Mouse (Mus musculus) activated CD4-positive, CD25-positive, alpha-beta regulatory T cell, adult 4 months (primary cell): ENCODE results near the gene Isyna1. TPM values are rescaled to one million over a fixed set of nuclear protein-coding genes. Genes with fewer than 3 reads are reported as not detected.

Experiments used
- ATAC-seq: one replicate; pipeline ENCODE4 v1.8.0; 2017
- polyA plus RNA-seq, 2 experiments: library from polyadenylated mRNA; unstranded; fragments of 100-300 nt; shearing (Covaris generic); gene quantifications; one replicate each; pipeline ENCODE4 v1.2.1; 2017

The Isyna1 gene
- polyA plus RNA-seq, 2 experiments from 2014 or later, result 19.3 to 44.6 TPM

DNA sequence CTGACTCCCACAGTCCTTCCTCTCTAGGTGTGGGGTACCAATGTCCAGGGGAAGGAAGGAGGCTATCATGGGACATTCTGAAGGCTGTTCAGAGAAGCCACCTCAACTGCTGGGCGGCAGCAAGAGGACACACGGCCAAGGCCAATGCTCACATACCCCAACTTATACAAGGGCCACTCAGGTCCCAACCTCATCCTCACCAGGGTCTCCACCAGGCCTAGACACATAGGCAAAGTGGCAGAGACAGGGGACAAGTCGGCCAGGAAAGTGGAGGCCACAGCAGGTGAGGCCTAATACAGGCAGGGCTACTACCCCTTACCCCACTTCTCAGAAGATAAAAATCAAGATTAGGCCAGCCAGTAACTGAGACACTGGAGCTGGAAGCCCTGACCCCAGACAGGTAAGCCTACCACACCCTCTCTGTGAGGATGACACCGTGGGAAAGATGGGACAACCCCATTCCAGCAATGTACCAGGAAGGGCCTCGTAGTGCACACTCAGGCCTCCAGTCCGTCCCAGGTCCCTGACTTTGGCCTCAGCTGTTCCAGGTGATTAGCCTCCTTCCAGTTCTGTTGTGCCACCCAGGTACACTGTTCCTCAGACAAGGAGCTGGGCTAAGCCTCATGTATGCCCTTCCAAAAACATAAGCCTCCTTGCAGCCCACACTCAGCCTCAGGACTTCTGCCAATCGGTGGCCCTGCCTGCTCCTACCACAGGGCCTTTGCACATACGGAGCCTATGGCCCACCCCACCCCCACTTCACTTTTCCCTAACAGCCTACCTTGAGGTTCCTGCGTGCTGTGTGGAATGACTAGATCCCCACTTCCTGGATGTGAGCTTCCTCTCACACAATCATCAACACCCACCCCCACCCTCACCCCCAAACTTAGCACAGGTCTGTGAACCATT lies 12.0 kb downstream of the Isyna1 start:
- ATAC-seq, result no peak

DNA sequence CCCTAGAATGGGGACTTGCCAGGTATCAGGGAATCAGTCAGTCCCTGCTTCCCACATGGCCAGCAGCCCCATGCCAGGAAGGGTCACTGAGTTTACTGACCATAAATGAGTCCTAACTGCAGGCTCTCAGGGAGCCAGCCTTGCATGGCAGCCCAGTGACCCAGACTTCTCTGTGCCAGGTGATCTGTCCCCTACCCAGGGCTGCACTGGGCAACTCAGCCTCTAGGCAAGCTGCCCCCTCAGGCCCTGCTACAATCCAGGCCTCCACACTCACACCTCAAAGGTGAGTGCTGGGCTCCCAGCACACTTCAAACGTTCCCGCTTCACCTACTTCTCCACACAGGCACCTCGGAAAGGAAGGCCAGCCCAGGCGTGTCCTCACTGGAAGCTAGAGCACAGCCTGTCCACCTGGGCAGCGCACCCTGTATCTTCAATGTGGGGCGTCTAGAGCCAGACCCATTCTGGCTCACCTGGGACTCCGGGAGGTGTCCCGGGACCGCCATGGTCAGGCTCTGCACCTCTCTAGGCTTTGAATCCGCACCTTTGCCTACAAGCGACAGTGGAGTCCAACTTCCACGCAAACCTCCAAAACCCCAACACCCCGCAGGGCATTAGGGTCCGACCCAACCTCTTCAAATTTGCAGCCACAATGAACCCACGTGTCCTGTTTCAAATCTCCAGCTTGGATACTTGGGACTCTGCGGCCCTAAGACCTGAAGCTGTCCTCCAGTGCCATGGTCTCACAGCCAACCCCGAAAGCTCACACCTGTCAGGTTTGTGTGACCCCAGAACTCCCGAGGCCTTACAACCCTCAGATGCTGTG lies 12.8 kb downstream of the Isyna1 start:
- ATAC-seq, result no peak

DNA sequence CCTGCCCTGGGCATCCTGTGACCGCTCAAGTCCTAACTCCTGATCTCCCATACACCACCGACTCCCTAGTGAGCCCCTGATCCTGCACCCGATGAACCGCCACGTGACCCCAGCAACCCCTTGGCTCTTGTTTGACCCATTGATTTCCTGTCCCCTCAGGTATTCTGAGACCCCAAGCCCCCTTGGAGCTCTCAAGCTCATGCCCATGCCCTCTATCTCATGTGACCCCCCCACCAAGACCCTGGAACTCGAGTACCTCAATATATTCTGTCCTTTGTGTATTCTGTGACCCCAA lies 13.4 kb downstream of the Isyna1 start:
- ATAC-seq, result no peak

DNA sequence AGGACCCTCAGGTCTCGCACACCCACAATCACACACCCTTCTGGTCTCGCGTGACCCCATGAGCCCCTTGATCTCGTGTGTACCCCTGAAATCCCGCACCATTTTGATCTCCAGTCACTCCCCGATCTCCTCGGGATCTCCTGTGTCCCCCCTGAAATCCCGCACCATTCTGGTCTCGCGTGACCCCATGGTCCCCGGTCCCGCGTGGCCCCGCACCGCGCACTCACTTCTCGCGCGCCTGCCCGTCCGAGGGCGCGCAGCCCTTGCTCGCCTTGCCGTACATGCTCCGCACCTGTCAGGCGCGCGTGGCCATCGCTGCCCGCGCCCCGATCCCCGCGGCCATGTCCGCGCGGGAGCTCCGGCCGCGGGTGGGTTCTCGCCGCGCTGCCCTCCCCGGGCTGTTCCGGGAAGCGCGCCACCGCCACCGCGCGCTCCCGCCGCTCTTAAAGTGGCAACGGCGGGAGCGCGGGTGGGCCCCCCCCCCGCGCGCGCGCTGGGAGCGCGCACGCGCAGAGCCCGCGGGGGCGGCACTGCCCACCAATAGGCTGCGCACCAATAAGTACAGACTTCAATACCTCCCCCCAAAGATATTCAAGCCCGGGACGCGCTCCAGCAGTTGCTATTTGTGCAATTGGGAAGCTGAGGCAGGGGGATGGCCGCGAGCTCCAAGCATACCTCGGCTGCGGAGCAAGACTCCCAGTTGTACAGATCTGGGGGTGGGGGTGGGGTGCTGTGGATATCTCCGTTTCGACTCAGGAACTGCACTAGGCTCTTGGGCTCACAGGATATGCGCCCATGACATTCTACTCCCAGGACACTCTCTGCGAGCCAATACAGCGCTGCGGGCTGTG lies 13.9 kb downstream of the Isyna1 start:
- no peak for ATAC-seq

DNA sequence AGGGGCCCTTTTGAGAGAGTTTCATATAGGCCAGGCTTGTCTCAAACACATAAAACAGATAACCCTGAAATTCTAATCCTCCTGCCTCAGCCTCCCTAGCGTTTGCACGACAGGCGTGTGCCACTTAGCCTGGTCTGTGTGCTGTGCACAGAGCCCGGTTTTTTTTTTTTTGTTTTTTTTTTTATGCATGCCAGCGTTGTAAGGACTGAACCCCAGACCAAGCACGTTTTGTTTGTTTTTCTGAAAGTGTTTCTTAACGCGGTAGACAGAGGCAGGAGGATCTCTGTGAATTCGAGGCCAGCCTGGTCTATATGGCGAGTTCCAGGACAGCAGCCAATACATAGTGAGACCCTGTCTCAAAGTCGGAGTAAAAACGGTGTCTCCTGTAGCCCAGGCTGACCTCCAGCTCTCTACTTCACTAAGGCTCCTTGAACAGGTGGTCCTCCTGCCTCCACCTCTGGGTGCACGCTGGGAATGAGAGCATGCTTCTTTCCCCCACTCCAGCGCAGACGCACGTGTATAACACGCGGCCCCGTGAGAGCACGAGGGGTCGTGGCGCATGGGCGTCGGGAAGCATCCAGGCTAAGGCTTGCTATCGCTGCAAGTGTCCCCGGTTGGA lies 14.7 kb downstream of the Isyna1 start, which contains the start of gene Ssbp4:
Gene Ssbp4 (minus strand): TSS at position 124 of the 619 bp plus-strand sequence.
- no peak for ATAC-seq

DNA sequence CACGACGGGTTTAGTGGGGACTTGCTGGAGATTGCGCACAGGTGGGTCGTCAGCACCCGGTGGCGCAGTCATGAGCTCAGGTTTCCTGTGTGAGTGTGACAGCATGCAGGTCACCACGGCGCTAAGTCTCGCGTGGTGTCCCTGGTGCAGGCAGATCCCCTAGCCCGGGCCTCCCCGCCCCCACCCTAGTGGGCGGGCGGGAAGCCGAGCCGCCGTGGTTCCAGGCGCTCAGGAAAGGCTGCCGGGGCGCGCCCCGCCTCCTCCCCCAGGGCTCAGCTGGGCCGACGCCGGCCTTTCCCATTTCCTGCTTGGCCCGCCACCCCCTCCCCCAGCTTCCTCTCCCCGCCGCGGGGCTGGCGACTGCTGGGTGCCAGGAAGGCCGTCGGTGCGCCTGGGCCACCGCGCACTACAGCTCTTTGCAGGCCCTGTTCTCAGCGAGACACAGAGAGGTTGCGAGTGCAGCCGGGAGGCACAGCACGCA lies 15.2 kb downstream of the Isyna1 start:
- peak; percentile 59 for ATAC-seq

DNA sequence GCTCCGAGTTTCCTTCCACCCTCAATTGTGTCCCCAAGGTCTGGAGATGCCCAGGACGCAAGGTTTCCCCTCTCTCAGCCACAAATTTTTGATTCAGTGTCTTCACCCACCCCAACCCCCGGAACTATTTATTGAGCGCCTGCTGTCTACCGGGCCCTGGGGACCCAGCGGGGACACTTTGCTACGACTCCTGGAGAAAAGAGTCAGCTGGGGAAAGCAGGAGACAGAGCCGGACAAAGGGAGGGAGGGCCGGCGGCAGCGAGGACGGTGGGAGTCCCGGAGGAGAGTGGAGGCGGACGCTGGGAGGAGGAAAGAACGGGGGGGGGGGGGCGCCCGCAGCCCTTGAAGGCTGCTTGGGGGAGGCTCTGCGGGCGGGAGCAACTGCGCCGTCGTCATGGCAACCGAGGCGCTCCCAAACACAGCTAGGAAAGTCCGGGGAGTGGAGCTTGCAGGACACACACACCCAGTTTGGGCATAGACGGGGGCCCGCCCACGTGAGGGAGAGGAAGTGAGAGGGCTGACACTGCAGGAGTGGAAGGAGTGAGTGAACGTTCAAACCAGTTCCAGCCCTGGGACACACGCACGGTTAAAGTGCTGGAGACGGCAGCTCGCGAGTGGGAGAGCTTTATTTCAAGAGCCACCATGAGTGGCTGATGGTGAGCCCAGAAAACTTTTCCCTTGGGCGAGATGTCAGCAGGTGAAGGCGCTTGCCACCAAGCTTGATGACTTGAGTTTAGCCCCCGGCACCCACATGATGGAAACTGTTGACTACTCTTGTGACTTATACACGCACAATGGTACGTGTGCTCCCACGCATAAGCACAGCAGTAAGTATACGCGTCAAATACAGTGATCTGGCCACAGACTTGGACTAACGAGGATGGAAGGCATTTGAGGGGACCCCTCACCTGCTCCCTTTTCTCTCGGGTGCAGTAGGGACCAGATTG lies 15.9 kb downstream of the Isyna1 start:
- ATAC-seq, result peak; percentile 50

DNA sequence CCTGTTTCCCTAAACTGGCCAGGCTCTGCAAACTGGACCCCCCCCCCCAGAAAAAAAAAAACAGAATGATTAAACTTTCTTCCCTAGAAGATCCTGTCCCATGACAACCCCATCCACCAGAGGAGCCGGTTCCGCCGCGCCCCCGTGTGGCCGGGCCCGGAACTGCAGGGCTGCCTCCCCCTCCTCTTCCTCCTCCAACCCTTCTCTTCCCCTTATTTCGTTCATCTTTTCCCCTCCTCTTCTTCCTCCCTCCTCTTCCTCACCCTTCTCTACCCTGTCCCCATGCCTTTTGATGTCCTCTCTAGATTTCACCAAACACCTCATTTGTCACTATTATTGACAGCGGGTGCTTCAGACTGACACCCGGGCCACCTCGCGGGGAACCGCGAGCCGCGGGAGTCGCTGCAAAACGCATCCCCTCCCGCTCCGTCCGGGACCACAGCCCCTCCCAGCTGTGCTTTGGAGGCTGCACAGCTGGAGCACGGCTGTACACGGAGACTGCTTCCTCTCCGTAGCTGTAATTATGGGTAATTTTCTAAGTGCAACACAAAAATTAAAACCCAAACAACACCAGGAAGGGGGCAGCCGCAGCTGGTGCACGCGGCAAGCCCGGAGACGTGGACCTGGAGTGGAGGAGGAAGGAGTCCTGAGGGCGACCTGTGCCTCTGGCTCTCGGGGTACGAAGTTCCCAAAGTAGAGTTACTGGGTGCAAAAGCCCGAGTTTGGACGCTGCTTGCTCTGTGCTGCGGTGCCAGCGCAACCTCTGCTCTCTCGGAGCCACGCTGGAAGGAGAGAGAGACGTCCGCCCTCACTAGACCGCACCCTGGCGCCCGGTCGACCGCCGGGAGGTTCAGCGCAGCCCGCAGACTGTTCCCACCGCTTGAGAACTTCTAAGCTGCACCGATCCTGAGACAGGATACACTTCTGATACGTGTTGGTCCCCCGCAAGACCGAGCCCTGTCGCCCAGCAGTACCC lies 16.9 kb downstream of the Isyna1 start:
- ATAC-seq, result peak; percentile 5

DNA sequence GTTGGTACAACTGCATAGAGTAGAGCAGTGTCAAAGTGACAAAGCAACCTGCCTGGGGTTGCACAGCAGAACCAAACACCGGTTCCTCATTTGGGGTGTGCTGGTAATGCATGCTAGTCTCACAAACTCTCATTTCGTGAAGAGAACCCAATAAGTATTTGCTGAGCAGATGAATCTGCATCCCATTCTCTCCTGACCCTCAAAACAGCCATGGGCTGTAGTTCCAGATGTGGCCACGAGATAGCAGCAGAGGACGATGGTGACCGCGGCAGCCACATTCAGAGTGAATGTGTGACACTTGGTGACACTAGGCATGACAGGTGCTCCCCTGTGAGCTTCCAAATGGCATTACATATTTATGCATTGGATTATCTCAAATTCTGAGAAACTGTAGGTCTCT lies 17.7 kb downstream of the Isyna1 start:
- ATAC-seq, result peak; percentile 29

DNA sequence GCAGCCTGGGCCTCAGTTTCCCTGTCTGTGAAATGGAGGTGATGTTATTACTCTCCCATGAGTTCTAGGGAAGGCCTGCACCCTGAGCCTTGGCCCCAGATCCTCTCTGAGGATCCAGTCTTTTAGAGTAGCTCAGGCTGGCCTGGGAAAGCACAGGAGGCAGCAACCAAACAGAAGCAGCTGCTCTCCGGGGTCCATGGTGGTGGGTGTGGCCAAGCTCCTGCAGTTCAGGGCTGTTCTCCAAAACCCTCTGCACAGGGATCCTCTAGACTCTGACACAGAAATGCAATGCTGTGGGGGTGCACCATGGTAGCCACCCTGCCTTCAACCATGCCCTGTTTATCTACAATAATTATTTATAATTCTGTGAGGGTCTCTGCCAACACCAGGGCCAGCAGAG lies 19.6 kb downstream of the Isyna1 start:
- ATAC-seq, result no peak

DNA sequence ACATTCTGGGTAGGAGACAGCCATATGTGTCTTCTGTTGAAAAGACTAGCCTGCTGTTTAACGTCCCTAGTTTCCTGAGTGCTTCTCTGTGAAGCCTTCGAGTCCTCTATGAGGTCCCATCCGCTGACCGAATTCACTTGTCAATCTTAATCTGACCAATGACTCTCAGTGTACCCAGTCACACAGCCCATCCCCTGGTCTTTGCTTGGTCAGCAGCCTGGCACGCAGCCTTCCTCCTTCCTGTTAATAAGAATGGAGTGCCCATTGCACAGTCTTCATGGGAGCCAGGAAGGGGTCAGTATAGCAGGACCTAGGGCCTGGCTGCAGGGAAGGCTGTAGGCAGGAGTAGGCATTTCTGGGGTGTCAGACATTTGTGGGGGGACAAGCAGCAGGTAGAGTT lies 20.3 kb downstream of the Isyna1 start:
- no peak for ATAC-seq

DNA sequence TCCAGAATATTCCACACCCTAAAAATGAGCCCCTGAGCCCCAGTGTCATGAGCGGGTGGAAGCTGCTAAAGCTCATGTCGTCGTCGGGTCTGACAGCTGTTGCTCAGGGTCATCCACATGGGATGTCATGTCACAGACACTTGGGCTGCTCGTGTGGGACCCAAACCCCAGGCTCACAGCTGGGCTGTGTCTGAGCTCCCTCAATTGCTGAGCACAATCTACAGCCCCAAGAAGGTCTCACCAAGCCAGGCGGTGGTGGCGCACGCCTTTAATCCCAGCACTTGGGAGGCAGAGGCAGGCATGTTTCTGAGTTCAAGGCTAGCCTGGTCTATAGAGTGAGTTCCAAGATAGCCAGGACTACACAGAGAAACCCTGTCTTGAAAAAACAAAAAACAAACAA lies 21.1 kb downstream of the Isyna1 start:
- no peak for ATAC-seq

DNA sequence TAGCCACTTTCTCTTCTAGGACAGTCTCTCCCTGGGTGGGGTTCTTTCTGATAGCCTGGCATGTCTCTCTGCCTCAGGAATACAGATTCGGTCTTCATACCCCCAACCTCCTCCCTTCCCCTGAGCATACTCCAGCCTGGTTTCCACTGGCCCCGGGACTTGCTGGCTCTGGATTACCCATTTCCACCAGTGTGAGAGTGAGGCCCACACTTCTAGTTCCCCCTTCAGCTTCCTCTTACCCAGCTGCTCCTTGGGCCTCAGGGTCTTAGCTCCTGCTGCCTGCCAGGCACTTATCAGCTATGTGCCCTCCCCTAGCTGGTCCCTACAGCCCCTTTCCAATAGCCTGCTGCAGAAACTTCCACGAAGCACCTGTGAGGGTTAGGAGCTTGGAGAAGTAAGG lies 21.7 kb downstream of the Isyna1 start, which contains the start of gene Lrrc25:
Gene Lrrc25 (plus strand): TSS at position 262 of the 400 bp plus-strand sequence.
- no peak for ATAC-seq

DNA sequence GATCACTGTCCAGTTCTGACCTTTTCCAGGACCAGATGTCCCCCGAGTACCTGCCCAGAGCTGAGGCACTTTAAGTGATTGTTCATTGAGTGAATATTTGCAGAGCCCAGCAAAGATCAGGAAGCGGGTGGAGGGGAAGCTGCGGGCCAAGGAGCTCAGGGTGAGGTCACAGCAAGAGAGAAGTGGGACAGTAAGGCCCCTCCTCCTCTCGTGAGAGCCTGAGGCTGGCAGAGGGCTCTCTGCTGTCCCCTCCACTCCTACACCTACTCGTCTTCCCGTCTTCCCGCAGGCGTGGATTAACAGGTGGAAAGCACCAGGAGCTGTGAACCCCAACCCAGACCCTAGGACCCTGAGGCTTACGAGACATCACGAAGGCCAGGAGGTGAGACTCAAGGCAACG lies 22.5 kb downstream of the Isyna1 start:
- ATAC-seq, result no peak

DNA sequence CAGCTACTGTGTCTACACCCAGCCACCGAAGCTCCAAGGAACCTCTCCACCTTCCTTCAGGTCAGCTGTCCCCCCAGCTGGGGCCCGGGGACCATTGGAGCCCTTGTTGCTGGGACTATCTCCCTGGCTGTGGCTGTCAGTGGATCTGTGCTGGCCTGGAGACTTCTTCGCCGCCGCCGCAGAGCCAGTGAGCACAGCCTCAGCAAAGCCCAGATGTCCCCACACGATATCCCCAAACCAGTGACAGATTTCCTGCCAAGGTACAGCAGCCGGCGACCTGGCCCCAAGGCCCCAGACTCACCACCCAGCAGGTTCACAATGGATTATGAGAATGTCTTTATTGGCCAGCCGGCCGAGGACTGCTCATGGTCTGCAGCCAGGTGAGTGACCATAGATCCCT lies 23.8 kb downstream of the Isyna1 start:
- ATAC-seq, result no peak

DNA sequence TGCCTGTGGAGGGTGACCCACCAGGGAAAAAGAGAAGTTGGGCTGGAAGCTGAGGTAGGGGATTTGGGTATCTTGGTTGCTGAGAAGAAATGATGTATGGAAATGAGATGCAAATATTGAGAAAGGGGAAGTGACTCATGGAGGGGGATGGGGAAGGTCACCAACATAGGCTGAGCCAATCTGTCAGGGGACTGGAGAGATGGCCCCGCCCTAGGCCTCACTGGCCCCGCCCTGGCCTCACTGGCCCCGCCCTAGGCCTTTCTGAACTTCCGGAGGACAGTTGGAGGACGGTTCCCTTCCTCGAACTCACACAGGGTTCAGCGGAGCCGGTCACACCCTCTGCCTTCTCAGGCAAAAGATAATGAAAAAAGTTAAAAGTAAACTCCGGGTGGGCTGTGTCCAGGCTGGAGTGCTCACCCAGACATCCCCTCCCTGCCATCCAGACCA lies 24.7 kb downstream of the Isyna1 start:
- ATAC-seq, result peak; percentile 23

DNA sequence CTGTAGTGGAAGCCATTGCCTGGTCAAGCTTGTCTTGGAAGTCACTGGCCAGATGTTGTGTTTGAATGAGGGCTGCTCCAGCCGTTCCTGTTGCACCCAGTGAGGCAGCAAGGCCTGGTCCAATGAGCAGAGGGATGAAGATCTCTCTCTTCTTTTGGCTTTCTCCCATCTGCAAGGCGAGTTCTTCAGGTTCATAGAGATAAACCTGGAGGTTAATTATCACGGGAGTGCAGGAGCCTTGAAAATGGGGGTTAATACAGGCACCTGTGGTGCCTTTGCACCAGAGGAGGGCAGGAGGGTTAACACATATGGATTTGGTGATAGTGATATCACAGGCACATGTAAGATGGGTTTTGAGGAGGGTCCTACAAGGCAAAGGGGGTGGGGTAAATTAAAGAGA lies 28.0 kb downstream of the Isyna1 start:
- ATAC-seq, result no peak

DNA sequence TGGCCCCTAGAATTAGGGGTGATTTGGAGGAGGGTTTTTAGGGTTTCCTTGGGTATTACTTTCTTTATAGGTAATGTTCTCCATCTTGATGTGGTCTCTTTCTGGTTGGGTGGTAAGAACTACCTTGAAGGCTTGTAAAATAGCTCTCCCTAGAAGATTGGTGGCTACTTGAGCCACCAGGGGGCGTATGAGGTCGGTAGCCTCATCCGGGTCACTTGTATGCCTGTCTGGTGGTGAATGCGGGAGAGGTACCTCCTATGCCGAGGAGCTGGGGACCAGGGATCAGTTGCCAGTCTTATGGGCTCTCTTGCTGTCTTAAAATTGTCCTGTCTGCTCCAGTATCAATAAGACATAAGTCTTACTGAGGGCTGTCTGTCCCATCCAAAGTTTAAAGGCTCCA lies 30.9 kb downstream of the Isyna1 start:
- ATAC-seq, result no peak

DNA sequence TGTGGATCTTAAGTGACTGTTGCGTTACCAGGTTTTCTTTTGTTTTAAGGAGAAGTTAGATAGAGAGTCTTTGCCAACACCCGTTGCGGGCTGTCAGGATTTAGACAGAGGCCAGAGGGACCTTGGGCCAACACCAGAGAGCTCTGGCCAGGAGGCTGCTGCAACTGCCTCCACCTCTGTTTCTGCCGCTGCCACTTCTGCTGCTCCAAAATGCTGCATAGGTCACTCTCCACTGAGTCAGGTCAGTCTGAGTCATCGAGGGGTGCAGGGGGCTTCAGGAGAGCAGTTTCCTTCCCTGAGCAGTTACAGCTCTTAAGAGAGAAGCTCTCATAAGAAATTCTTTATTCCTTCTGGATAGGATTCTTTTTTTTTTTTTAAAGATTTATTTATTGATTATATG lies 32.9 kb downstream of the Isyna1 start:
- no peak for ATAC-seq
